Mouse (Mus musculus) testis, adult 2 months (tissue): ENCODE data around the gene Tubgcp6.

ENCODE experiments used
- CTCF ChIP-seq: fragments of 200-500 bp; IDR thresholded peaks from 2 replicates; pipeline ENCODE4 v1.5.1; 2012; ENCODE audit warnings: low read depth, mild to moderate bottlenecking, inconsistent platforms, low read length, moderate library complexity; ENCODE audit not compliant: control insufficient read depth, insufficient read depth, insufficient replicate concordance
- POLR2A ChIP-seq: fragments of 200-500 bp; IDR thresholded peaks from 2 replicates; pipeline ENCODE4 v1.6.1; 2012; ENCODE audit warnings: low read depth, mild to moderate bottlenecking, inconsistent platforms, low read length, moderate library complexity; ENCODE audit not compliant: control insufficient read depth

DNA sequence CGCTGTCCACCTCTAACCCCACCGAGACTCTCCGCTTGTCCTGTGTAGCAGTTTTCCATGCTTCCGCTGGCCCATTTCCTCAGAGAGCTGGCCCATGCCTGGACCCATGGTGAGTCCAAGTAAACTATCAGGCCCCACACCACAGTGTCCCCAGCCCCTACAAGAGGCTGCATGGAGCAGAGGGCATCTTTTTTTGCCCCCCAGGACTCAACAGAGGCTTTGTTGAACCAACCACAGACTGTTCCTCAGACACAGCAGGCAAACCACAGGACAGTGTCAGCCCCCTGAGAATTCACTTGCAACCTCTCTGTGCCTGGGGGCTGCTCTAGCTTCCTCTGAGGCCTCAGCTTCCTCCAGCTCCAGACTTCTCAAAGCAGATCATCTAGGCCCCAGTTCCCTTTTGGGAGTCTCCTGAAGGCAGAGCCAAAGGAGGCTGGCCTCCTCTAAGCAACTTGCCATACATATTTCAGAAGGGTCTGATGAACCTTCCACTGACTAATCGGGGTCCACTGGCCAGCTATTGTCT lies 48.7 kb upstream of the Tubgcp6 start:
- TF ChIP-seq CTCF (no peak), POLR2A (no peak)
